Mouse (Mus musculus): ENCODE results near the gene Olfr862. TPM values are rescaled to one million over a fixed set of nuclear protein-coding genes. Genes with fewer than 3 reads are reported as not detected.

The Olfr862 gene
- not detected for polyA plus RNA-seq (2017; shearing (Covaris generic))

GRCm38 (mm10) chr9:19887904-19888303, at the start of gene Olfr862:
Gene Olfr862, minus strand, starts transcription at chr9:19888004.

GRCm38 (mm10) chr9:19916565-19916964, 28.8 kb upstream of the Olfr862 start, which contains the start of gene Olfr77:
Gene Olfr77, plus strand, starts transcription at chr9:19916865.

GRCm38 (mm10) chr9:19849647-19850046, 38.2 kb downstream of the Olfr862 start, which contains the start of gene Olfr860:
Gene Olfr860, minus strand, starts transcription at chr9:19849747.

Other genes starting within 250 kb of the Olfr862 start
- not detected for gene Olfr857, start 178.6 kb downstream of the Olfr862 start, polyA plus RNA-seq (2017; shearing (Covaris generic))
- not detected for gene Olfr58, start 107.7 kb downstream of the Olfr862 start, polyA plus RNA-seq (2017; shearing (Covaris generic))
- gene Olfr859, start 83.1 kb downstream of the Olfr862 start, polyA plus RNA-seq (2017; shearing (Covaris generic)) = not detected
- not detected for gene Olfr860, start 38.3 kb downstream of the Olfr862 start, polyA plus RNA-seq (2017; shearing (Covaris generic))
- 0.79 TPM for gene Olfr77, start 28.9 kb upstream of the Olfr862 start, polyA plus RNA-seq (2017; shearing (Covaris generic))
- gene Olfr866, start 140.0 kb upstream of the Olfr862 start, polyA plus RNA-seq (2017; shearing (Covaris generic)) = not detected
- not detected for gene Olfr867, start 169.6 kb upstream of the Olfr862 start, polyA plus RNA-seq (2017; shearing (Covaris generic))
- gene Olfr868, start 210.6 kb upstream of the Olfr862 start, polyA plus RNA-seq (2017; shearing (Covaris generic)) = not detected
- gene Olfr869, start 241.0 kb upstream of the Olfr862 start, polyA plus RNA-seq (2017; shearing (Covaris generic)) = not detected

All from inflammation-experienced regulatory T-cells, adult 16 weeks (primary cell).